Mouse (Mus musculus) left cerebral cortex, postnatal 25 days (tissue): ENCODE measurements around the gene Pde6g. TPM values are rescaled to one million over a fixed set of nuclear protein-coding genes. Genes with fewer than 3 reads are reported as not detected.
"Not testable (repeated sequence)": the region's sequence is repeated elsewhere in the genome, so short reads cannot be mapped to it uniquely, and the experiment has no call there.

Experiments used
- DNase-seq, 2 experiments: peaks; one replicate each; pipeline ENCODE4 v3.0.0; 2022; ENCODE audit warnings: low spot score in 2 of 2, mixed read lengths in 1 of 2
- intact Hi-C: fragments of 180-260 bp; cut with DNase I; formaldehyde crosslinking; loops from one replicate; pipeline ENCODE4 v1.15.1; 2025
- total RNA-seq, 2 experiments: library from RNA; stranded (reverse); gene quantifications; 2 replicates each; pipeline ENCODE4 v1.2.3; 2021

The Pde6g gene
- total RNA-seq, 2 experiments from 2014 or later: 0.18 TPM; not detected in 1

GRCm38 (mm10) chr11:120437152-120437856, 16.0 kb downstream of the Pde6g start, which contains the start of gene Nploc4:
TSS of gene Nploc4 (minus strand) at chr11:120437708.
- peak; percentile 85 to 86 for DNase-seq
- intact Hi-C loops: loop anchor here (1.0 kb wide), 1 partner anchor 21 kb away; the partner anchor contains the start of genes Ccdc137 and Oxld1

GRCm38 (mm10) chr11:120426727-120427126, 26.6 kb downstream of the Pde6g start:
- no peak for DNase-seq
- intact Hi-C loops: no loop called here

- DNase-seq: peak; percentile 56 to 61
- intact Hi-C loops: no loop called here
Measured at GRCm38 (mm10) chr11:120423569-120424295, 29.6 kb downstream of the Pde6g start.

DNA sequence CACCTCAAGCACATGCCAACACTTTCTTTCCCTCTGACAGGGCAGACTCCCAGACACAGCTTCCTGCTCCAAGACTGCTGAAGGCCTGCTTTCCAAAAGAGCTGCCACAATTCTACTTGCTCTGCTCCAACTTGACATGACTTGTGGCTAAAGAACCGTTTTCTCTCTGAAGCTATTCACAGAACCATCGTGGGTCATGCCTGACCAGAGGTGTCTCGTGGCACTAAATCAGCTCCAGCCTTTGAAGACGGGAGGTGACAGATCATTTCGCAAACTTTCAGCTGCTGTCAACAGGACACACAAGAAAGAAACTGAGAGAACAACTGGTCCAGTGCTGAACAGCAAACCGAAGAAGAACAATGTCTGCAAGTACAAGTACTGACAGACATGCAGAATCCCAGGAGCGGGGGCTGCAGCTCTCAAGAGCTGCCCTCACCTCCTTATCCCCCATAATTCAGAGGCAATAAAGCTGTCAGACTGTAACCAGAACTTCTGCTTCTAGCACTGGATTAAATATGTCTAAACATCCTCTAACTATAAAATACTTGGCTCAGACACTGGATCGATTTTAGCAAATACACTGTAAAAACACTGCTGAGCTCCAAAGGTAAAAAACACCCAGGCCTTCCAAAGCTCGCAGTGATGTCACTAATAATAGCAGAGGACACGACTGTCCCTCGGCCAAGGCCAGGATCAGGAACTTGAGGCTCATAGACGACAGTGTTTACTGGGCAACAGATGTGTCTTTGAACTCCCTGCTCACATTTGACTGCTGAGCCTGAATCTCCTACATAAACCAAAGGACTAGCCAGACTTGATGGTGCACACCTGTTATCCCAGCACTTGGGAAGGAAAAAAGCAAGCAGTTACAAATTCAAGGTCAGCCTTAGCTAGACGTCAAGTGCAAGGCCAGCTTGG, 30.4 kb downstream of the Pde6g start:
- intact Hi-C loops: no loop called here
- DNase-seq: no peak

DNA sequence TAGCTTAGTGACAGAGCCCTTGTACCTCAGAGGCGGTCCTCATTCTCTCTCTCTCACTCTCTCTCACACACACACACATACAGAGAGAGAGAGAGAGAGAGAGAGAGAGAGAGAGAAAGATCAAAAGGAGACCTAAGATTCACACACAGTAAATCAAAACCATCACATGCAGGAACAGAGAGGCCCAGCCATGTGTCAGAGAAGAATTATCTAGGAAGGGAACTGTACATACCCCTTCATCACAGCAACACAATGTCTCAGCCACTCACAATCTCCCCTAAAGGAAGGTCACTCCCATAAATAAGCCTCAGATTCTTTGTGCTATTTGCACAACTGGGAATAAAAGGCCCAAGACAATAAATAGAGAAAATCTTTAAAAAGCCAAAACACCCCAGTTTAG, 34.7 kb downstream of the Pde6g start:
- DNase-seq: no peak
- intact Hi-C loops: no loop called here

GRCm38 (mm10) chr11:120417852-120418251, 35.4 kb downstream of the Pde6g start:
- intact Hi-C loops: no loop called here
- no peak for DNase-seq

DNA sequence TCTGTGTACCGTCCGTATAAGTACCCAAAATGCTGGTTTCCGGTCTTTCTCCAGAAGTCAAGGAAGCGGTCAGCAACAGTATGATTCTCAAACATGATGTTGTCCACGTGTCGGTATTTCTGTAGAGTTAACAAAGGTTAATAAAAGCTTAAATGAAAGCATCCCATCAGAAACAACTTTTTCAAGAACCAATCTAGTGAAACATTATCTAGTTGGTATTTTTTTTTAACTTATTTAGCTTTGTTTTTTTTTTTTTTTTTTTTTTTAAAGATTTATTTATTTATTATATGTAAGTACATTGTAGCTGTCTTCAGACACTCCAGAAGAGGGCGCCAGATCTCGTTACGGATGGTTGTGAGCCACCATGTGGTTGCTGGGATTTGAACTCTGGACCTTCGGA, 39.7 kb downstream of the Pde6g start:
- DNase-seq, intact Hi-C loops: not testable (repeated sequence)

- intact Hi-C loops: no loop called here
- no peak for DNase-seq
Measured at GRCm38 (mm10) chr11:120406445-120406844, 46.9 kb downstream of the Pde6g start.

DNA sequence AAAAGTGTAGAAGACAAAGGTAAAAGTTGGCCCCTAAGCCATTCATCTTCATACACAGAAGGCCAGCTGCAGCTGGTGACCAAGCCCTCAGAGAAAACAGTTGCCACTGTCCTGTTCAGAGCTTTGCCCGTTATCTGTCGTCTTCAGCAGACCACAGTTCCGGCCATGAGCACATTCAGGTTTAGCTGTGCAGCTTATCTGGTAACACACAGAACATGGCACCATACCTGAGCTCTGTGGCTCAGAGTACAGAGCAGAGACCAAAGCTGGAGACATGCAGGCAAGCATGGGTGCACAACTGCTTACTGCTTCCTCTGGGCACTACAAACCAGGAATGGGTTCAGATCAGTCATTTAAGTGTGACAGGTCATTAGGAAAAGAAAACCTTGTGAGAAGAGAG, 47.4 kb downstream of the Pde6g start:
- intact Hi-C loops: no loop called here
- DNase-seq: no peak

GRCm38 (mm10) chr11:120404814-120405213, 48.5 kb downstream of the Pde6g start:
- intact Hi-C loops: no loop called here
- no peak for DNase-seq

- DNase-seq: no peak
- intact Hi-C loops: no loop called here
Measured at GRCm38 (mm10) chr11:120399319-120399718, 54.0 kb downstream of the Pde6g start.

Other genes with a start within 250 kb of the Pde6g start
- 10 to 100 TPM; 16.3 to 21.9 TPM for gene Bahcc1, start 220.6 kb downstream of the Pde6g start, total RNA-seq
- gene Actg1, start 105.0 kb downstream of the Pde6g start, total RNA-seq: 1,000 to 10,000 TPM; 1,262 to 1,272 TPM
- under 1 TPM in 1 of 2 experiments, not detected in 1; 0.21 TPM for gene Fscn2, start 92.0 kb downstream of the Pde6g start, total RNA-seq
- 10 to 100 TPM; 15.3 to 16.3 TPM for gene Faap100, start 74.7 kb downstream of the Pde6g start, total RNA-seq
- 10 to 100 TPM; 67.5 to 71.1 TPM for gene Nploc4, start 15.8 kb downstream of the Pde6g start, total RNA-seq
- gene Tspan10, start 10.9 kb downstream of the Pde6g start, total RNA-seq: 1 to 10 TPM; 2.8 to 5.8 TPM
- 10 to 100 TPM; 12.6 to 15.9 TPM for gene Oxld1, start 4.6 kb upstream of the Pde6g start, total RNA-seq
- gene Ccdc137, start 4.6 kb upstream of the Pde6g start, total RNA-seq: 10 to 100 TPM; 21.5 to 29.0 TPM
- gene Arl16, start 14.1 kb upstream of the Pde6g start, total RNA-seq: 10 to 100 TPM; 56.7 to 58.1 TPM
- gene Mrpl12, start 31.1 kb upstream of the Pde6g start, total RNA-seq: 10 to 100 TPM; 72.6 to 75.2 TPM
- gene Slc25a10, start 38.3 kb upstream of the Pde6g start, total RNA-seq: 10 to 100 TPM; 18.4 to 20.5 TPM
- not detected for gene Gcgr, start 77.2 kb upstream of the Pde6g start, total RNA-seq
- gene Mcrip1, start 96.2 kb upstream of the Pde6g start, total RNA-seq: 10 to 100 TPM; 88.2 to 93.6 TPM
- not detected for gene Ppp1r27, start 97.6 kb upstream of the Pde6g start, total RNA-seq
- gene P4hb, start 119.8 kb upstream of the Pde6g start, total RNA-seq: 100 to 1,000 TPM; 125 to 127 TPM
- gene Arhgdia, start 128.1 kb upstream of the Pde6g start, total RNA-seq: 100 to 1,000 TPM; 340 to 344 TPM
- 10 to 100 TPM; 59.9 to 61.2 TPM for gene Alyref, start 144.9 kb upstream of the Pde6g start, total RNA-seq
- 10 to 100 TPM; 93.2 to 94.8 TPM for gene Anapc11, start 144.9 kb upstream of the Pde6g start, total RNA-seq
- gene Npb, start 155.0 kb upstream of the Pde6g start, total RNA-seq: not detected
- gene Pcyt2, start 164.4 kb upstream of the Pde6g start, total RNA-seq: 100 to 1,000 TPM; 120 to 141 TPM
- 10 to 100 TPM; 37.8 TPM for gene Sirt7, start 171.7 kb upstream of the Pde6g start, total RNA-seq
- 10 to 100 TPM; 91.5 to 98.4 TPM for gene Mafg, start 180.1 kb upstream of the Pde6g start, total RNA-seq
- gene Pycr1, start 190.3 kb upstream of the Pde6g start, total RNA-seq: 1 to 10 TPM; 1.4 to 2.1 TPM
- gene Myadml2, start 194.7 kb upstream of the Pde6g start, total RNA-seq: 1 to 10 TPM; 7.4 to 8.6 TPM
- 1 to 10 TPM; 4.1 to 4.7 TPM for gene Notum, start 207.7 kb upstream of the Pde6g start, total RNA-seq
- gene Aspscr1, start 219.5 kb upstream of the Pde6g start, total RNA-seq: 10 to 100 TPM; 51.2 to 53.1 TPM